Comparison of ENCODE assay signal across 12 mouse cellular contexts in the genomic region with DNA sequence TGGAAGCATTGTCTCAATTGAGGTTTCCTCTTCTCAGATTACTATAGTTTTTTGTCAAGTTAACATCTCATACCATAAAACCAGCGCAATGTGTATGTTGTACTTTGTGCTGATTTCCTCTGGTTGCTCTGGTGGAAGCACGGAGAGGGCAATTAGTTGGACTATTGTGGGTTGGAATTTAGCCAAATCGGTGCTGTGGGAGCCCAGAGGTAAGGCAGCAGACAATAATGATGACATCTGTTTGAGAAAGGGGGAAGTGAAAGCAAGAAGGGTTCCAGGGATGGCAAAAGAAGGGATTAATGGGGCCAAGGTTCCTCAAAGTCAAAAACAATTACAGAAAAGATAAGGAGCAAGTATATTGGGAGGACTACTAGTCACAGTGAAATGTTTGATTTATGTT. TPM values are rescaled to one million over a fixed set of nuclear protein-coding genes. Genes with fewer than 3 reads are reported as not detected.
"Had no signal": no experiment of that assay in that cellular context is flagged by ENCODE, and none has a peak within 500 bp of the region (broad histone marks: within the 10 kb centered on the region; RNA-seq: fewer than 3 reads in every experiment).

No protein-coding gene starts in this region.

- DNase-seq: kidney, postnatal 10 days; kidney, postnatal 4 days; liver; lung, adult 2 months; right cerebral cortex, postnatal 14 days had no signal

- ATAC-seq: lung, postnatal 0 days; midbrain, embryonic 13.5 days had no signal

- H3K27ac ChIP-seq: layer of hippocampus, adult 2 months; limb, embryonic 12.5 days; liver, embryonic 15.5 days; macrophage; midbrain, embryonic 13.5 days; stomach, postnatal 0 days had no signal

- H3K27me3 ChIP-seq: limb, embryonic 12.5 days; liver, embryonic 15.5 days; midbrain, embryonic 13.5 days had no signal

- H3K9me3 ChIP-seq: limb, embryonic 12.5 days; liver, embryonic 15.5 days; midbrain, embryonic 13.5 days had no signal

- H3K4me1 ChIP-seq: limb, embryonic 12.5 days; liver, embryonic 15.5 days; midbrain, embryonic 13.5 days had no signal

- H3K4me3 ChIP-seq: layer of hippocampus, adult 2 months; limb, embryonic 12.5 days; liver, embryonic 15.5 days; midbrain, embryonic 13.5 days had no signal

RNA-seq across cellular contexts. Expression of a gene that starts 35.2 kb away (rescaled TPM):
- polyA plus RNA-seq: macrophage had no signal
